Mouse (Mus musculus) E14TG2a.4 (cell line): ENCODE results near the gene Ubr4.

Experiments used
- CTCF ChIP-seq: conservative IDR thresholded peaks from 2 replicates; pipeline ENCODE4 v1.5.1; 2014; ENCODE audit warnings: low read length
- NANOG ChIP-seq: IDR thresholded peaks from 2 replicates; pipeline ENCODE4 v1.6.1; 2014; ENCODE audit warnings: borderline replicate concordance, low read length, mixed read lengths
- POU5F1 ChIP-seq: IDR thresholded peaks from 2 replicates; pipeline ENCODE4 v1.6.1; 2014; ENCODE audit warnings: low read length, borderline replicate concordance

- TF ChIP-seq CTCF: no peak
- TF ChIP-seq POU5F1: no peak
- no peak for TF ChIP-seq NANOG
Observed at GRCm38 (mm10) chr4:139441806-139442205, 89.4 kb downstream of the Ubr4 start.
